Mouse (Mus musculus): Measurements from ENCODE around the gene Ablim1.

Ablim1 gene

GRCm38 (mm10) chr19:57221684-57222235 lies 93.0 kb downstream of the Ablim1 start:
- no peak for DNase-seq (ENCODE audit: low spot score)

- no peak for DNase-seq (ENCODE audit: low spot score)
Measured at GRCm38 (mm10) chr19:57219758-57220157, 95.0 kb downstream of the Ablim1 start.

DNA sequence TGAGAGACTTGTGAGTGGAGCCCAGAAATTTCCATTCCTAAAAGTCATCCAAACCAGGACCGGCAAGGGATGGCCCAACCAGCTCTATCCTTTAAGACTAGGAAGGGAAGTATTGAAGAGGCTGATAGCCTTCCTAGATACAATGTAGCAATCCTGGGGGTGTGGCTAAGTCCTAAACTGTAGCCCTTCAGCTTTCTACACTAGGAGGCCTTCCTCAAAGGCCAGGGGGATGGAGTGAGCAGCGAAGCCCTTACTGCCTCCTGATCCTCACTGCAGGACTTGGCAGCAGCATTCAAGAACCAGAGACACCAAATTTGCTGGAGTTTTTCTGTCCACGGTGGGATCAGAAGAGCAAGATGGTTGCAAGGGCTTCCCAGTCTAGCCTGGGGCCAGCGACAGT lies 97.6 kb downstream of the Ablim1 start:
- no peak for DNase-seq (ENCODE audit: low spot score)

- DNase-seq (ENCODE audit: low spot score) = no peak
Measured at GRCm38 (mm10) chr19:57215527-57215926, 99.2 kb downstream of the Ablim1 start.

GRCm38 (mm10) chr19:57212406-57212805 lies 102.3 kb downstream of the Ablim1 start:
- no peak for DNase-seq (ENCODE audit: low spot score)

DNA sequence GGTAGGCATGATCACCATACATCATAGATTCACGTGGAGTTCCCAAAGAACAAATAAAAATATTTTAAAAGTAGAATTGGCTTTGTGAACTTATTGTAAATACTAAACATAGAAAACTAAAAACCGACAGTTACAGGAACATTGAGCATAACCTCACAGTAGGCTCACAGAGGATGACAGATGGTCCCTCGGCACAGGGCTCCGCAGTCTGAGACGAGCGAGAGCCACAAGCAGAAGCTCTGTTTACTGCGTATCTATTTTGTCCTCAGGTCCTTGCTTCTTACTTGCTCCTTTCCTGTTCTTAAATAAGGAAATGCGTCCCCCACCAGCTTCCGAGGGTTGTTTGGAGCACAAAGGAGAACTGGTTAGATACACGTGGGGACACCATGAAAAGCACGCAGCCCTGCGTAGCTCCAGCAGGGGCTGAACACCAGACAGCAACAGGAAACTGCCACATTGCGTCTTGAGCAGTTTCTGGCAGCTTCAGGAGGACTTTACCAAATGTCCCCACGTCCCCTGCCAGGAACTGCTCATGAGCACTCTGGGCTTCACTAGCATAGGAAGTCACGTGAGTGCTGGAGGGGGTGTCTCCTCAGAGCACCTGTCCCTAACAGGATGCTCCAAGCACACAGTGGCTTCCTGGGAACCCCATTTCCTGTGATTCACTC lies 103.1 kb downstream of the Ablim1 start:
- no peak for DNase-seq (ENCODE audit: low spot score)

DNA sequence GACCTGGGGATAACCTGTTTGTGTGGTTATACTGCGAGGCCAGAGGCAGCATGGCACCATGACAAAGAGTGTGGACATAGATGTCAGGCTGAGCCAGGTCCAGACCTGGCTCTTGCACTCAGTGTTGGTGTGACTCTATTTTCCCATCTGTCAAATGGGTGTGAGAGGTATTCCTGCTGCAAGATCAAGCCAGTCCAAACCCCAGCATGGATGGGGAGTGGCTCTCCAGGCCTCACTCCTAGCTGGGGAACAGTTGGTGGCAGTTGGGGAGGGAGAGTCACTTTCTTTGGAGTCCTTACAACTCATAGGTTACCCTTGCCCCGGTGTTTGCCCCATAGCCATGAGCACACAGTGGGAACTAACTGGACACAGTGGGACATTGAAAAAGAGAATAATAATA lies 103.8 kb downstream of the Ablim1 start:
- no peak for DNase-seq (ENCODE audit: low spot score)

- no peak for DNase-seq (ENCODE audit: low spot score)
Measured at GRCm38 (mm10) chr19:57204101-57204500, 110.6 kb downstream of the Ablim1 start.

DNA sequence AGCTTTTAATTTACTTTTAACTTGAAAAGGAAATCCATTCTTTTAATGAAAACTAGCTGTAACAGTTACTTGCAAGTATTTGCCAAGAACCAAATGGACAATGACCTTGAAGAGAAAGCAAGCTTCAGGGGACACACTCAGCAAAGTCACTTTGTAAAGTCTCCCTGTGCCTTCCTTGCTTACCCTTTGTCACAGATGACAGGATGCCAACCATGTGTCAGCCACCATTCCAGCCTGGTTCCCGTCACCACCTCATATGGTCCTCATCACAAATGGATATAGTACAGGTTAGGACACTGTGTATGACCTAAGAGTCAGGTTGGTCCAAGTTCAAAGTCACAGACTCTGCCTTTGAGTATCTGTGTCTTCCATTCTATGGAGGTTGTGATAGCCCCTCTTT lies 112.2 kb downstream of the Ablim1 start:
- no peak for DNase-seq (ENCODE audit: low spot score)

DNA sequence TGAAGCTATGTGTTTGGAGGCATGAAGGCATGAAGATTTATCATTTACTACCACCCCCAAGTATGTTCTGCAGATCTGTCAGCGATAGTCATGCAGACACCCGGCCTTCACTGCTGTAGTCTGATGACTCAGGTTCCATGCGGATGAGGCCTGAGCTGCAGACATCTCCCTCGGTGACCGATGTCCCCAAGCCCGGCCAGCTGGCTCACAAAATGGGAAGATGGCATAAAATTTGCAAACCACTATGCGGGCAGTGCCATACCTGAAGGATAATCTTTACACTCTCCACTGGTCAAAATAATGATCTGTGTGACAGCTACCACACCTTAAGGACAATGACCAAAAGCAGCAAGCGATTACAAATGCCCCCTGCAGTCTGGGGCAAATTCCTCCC lies 113.6 kb downstream of the Ablim1 start:
- DNase-seq (ENCODE audit: low spot score) = no peak

GRCm38 (mm10) chr19:57200477-57201089 lies 114.1 kb downstream of the Ablim1 start:
- DNase-seq (ENCODE audit: low spot score) = peak; percentile 42

DNA sequence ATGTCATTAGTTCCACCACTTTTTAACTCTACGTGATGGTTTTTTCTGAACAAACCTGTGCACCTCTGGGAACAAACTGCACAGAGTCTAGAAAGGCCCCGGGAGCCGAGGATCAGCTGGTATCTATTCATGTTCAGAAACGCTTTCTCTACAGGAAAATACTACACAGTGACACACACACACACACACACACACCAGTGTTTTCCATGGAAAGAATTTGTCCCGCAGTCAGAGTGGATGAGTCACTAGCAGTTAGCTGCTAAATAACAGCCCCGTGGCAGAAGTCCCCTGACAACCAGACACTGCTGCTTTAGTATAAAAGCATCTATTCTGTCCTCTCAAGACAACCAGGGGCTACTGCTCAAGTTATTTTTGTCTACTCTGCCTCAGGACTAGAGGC lies 115.4 kb downstream of the Ablim1 start:
- DNase-seq (ENCODE audit: low spot score) = no peak

GRCm38 (mm10) chr19:57198531-57198930 lies 116.2 kb downstream of the Ablim1 start:
- DNase-seq (ENCODE audit: low spot score) = no peak

GRCm38 (mm10) chr19:57198029-57198428 lies 116.7 kb downstream of the Ablim1 start:
- DNase-seq (ENCODE audit: low spot score) = no peak

GRCm38 (mm10) chr19:57197043-57197817 lies 117.5 kb downstream of the Ablim1 start:
- DNase-seq (ENCODE audit: low spot score) = peak; percentile 63

DNA sequence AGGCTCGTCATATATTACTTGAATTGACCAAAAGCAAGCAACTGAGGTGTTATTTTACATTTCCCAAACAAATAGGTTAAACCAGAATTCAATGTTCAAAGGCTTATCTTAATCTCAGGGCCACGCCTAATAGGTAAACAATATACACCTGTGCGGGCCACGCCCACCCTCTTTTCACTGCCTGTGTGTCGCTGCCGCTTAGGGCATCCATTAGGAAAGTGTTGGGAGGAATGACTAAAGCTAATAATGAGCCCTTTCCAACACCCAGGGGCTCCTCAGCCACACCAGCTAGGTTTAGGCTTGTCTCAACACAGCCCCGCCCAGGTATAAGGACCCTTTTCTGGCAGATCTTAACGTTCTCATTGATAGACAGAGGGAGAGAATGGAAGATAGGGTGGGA lies 118.1 kb downstream of the Ablim1 start:
- DNase-seq (ENCODE audit: low spot score) = no peak

DNA sequence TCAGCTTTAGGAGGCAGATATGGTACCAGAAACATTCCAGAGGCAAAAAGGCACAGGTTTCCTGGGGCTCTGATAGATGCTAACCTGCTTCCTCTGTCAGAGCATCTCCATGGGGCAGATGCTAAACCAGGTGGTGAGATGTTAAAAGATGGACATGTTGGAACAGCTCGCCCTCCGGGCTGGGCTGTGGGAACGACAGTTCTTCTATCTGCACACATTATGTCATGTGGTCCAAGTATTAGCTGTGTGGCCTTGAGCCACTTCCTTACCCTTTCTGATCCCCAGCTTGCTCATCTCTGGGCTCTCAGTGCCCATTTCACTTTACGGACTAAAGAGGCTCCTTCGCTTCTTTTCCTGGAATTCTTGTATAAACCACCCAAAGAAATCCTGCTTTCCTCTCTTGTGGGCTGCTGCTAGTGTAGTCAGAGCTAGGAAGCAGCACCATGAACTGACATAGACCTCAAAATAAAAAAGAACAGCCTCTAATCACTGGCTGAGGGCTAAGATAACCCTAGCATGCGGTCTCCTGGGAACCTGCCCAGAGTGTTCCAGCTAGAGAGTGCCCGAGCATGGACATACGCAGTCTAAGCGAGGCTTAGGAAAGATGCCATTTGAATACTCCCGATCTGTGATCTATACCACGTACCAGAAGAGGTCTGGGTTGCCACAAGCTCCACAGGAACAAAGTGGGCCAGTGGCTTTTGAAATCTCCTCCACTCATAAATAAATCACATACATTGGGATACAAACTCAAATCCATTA lies 119.4 kb downstream of the Ablim1 start:
- DNase-seq (ENCODE audit: low spot score) = no peak

DNA sequence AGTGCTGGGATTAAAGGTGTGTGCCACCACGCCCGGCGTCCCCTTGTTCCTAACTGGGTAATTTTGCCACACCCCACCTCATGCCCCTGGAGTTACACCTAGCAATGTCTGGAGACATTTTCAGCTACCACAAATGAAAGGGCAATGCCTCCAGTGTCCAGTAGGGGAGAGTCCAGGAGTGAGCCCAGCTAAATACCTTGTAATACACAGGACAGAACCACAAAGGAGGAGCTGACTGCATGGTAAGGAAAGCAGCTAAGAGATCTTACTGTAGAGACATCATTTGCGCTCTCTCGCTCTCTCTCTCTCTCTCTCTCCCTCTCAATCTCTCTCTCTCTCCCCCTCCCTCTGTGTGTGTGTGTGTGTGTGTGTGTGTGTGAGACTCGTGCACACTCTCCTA lies 120.8 kb downstream of the Ablim1 start:
- peak; percentile 71 for DNase-seq (ENCODE audit: low spot score)

GRCm38 (mm10) chr19:57193382-57193781 lies 121.3 kb downstream of the Ablim1 start:
- DNase-seq (ENCODE audit: low spot score) = no peak

DNA sequence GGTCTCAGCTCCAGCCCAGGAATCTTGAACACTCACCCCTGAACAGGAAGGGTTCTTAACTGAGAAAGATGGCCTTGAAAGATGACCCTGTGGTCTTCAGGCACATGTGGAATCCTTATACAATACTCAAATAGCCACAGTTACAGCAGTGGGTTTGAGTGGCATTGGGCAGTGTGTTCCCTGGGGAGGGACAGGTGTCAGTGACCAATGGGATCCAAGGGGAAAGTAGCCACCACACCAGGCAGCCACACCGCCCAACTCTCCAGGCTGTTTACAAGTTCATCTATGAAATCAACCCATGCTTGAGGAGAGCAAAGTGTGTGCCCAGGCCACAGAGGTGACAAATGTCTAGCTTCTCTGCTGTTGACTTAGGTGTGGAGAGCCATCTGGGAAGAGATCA lies 123.6 kb downstream of the Ablim1 start:
- no peak for DNase-seq (ENCODE audit: low spot score)

GRCm38 (mm10) chr19:57189427-57189826 lies 125.3 kb downstream of the Ablim1 start:
- DNase-seq (ENCODE audit: low spot score) = no peak

- DNase-seq (ENCODE audit: low spot score) = no peak
Measured at GRCm38 (mm10) chr19:57188553-57188952, 126.2 kb downstream of the Ablim1 start.
